Mouse (Mus musculus): ENCODE measurements around the gene Rnase13.
A peak's percentile ranks its signal among the peaks of the same experiment; 100 is the strongest.

Rnase13 gene

GRCm38 (mm10) chr14:51883527-51884030, 39.0 kb downstream of the Rnase13 start:
- peak; percentile 52 for DNase-seq (ENCODE audit: extremely low spot score, low spot score)

- DNase-seq (ENCODE audit: extremely low spot score, low spot score), result no peak
Measured at GRCm38 (mm10) chr14:51877517-51877916, 45.1 kb downstream of the Rnase13 start.

GRCm38 (mm10) chr14:51871741-51872140, 50.8 kb downstream of the Rnase13 start:
- DNase-seq (ENCODE audit: extremely low spot score, low spot score), result no peak

All from neural tube, embryonic 10.5 days (tissue).